In the genomic region with DNA sequence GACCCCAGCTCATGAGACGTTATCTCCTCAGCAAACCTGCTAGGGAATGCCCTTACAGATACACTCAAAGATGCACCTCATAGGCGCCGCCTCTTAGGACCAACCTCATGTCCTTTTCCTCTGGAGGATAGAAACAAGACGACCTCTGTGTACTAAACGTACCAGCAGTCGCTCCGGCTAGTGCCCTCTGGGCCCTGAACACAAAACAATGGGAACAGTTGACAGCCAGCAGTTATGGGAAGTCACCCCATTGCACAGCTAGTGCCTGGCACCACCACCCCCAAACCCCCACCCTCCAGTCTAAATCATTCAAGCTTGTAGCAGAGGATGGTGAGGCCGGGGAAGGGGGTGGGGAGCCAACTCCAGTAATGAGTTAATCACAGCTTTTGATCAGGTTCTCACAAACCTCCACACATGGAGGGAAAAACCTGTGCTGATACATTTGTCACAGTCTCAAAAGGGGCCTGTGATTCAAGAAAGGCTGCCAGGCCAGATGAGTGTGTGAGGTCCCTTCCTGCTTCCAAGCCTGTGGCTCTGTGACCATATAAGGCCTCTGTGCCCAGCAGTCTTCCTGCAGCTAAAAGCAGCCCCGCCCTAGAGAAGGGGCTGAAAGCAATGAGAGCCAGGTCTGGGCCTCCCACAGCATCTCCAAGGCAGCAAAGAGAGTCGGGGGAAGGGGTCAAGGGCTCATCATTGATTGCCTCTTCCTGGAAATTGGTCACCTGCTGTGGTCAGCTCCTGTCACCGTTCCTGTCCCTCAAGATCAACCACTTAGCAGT, we compare ENCODE assay signal across 10 mouse cellular contexts.
DNase-seq lines count a peak whose midpoint lies in the region; ATAC-seq lines count a peak whose summit lies in the region.
"Had no signal": no experiment of that assay in that cellular context is flagged by ENCODE, and none has a peak within 500 bp of the region (broad histone marks: within the 10 kb centered on the region; RNA-seq: fewer than 3 reads in every experiment).

No protein-coding gene starts in this region.

- H3K9ac ChIP-seq in heart, embryonic 14.5 days (ENCODE audit: low read length) = peak overlapping the region; percentile 4; the same call in 1 of the 2 replicates
- no peak overlapping the region for H3K9ac ChIP-seq in midbrain, embryonic 13.5 days (replicated peaks)
- H3K9ac ChIP-seq in kidney, embryonic 16.5 days (replicated peaks; ENCODE audit: low read length) = no peak overlapping the region
- H3K9ac ChIP-seq: liver, embryonic 14.5 days had no signal

- ATAC-seq in frontal cortex, adult (ENCODE audit: low TSS enrichment) = peak; percentile 38
- ATAC-seq in heart, embryonic 14.5 days (ENCODE audit: insufficient number of reproducible peaks, insufficient read depth, low FRiP score, low read depth) = peak; percentile 71; the same call in 1 of the 2 replicates
- ATAC-seq in midbrain, embryonic 13.5 days = peak; percentile 16; the same call in 1 of the 2 replicates
- no peak for ATAC-seq in kidney, embryonic 16.5 days (ENCODE audit: low FRiP score, low TSS enrichment)

- H3K4me2 ChIP-seq in heart, embryonic 14.5 days (ENCODE audit: low read length) = no peak overlapping the region
- no peak overlapping the region for H3K4me2 ChIP-seq in midbrain, embryonic 13.5 days (replicated peaks)
- H3K4me2 ChIP-seq in kidney, embryonic 16.5 days (replicated peaks; ENCODE audit: low read depth, low read length) = no peak overlapping the region

- no peak for DNase-seq in frontal cortex, postnatal 36 days (ENCODE audit: low spot score in 2 of 2)
- DNase-seq in MN1 (ENCODE audit: low spot score) = peak; percentile 67
- no peak for DNase-seq in thymus, postnatal 4 days
- DNase-seq in urinary bladder, adult 18-20 months (ENCODE audit: low spot score in 2 of 2) = no peak

- H3K4me3 ChIP-seq in heart, embryonic 14.5 days (ENCODE audit: control insufficient read depth in 1 of 2, insufficient read depth in 1 of 2, low read depth in 1 of 2, low read length in 2 of 2) = no peak overlapping the region
- H3K4me3 ChIP-seq in midbrain, embryonic 13.5 days (replicated peaks) = no peak overlapping the region
- H3K4me3 ChIP-seq in kidney, embryonic 16.5 days (ENCODE audit: low read length) = no peak overlapping the region

- peaks cover 20 to 26% of the 10 kb centered on the region in 2 experiments for H3K4me1 ChIP-seq in heart, embryonic 14.5 days (ENCODE audit: control insufficient read depth in 2 of 2, insufficient read depth in 2 of 2, low read length in 2 of 2)
- peaks cover 30% of the 10 kb centered on the region for H3K4me1 ChIP-seq in midbrain, embryonic 13.5 days (replicated peaks)
- 0 out of 2 replicates have a peak, but pooled peaks cover 4% of the 10 kb centered on the region for H3K4me1 ChIP-seq in kidney, embryonic 16.5 days (ENCODE audit: insufficient read depth, low read length)

- 52% methylated on average over 11 of the region's 11 CpGs for WGBS in heart, embryonic 14.5 days
- WGBS in midbrain, embryonic 13.5 days = 56% methylated on average over 11 of the region's 11 CpGs
- WGBS in kidney, embryonic 16.5 days = 53% methylated on average over 11 of the region's 11 CpGs

- peak overlapping the region; percentile 64 to 65 for H3K27ac ChIP-seq in heart, embryonic 14.5 days (replicated peaks in 1 of 2; ENCODE audit: control insufficient read depth in 1 of 2, insufficient read depth in 1 of 2, low read depth in 2 of 2, low read length in 2 of 2)
- no peak overlapping the region; the same call in 1 of the 2 replicates for H3K27ac ChIP-seq in midbrain, embryonic 13.5 days
- no peak overlapping the region for H3K27ac ChIP-seq in kidney, embryonic 16.5 days (ENCODE audit: low read length)
- H3K27ac ChIP-seq: liver, embryonic 14.5 days had no signal

- H3K36me3 ChIP-seq in heart, embryonic 14.5 days (ENCODE audit: control insufficient read depth, insufficient read depth, low read length) = no peaks in the 10 kb centered on the region
- peaks cover 6% of the 10 kb centered on the region; the same call in 1 of the 2 replicates for H3K36me3 ChIP-seq in midbrain, embryonic 13.5 days
- H3K36me3 ChIP-seq in kidney, embryonic 16.5 days (ENCODE audit: insufficient read depth, low read length) = no peaks in the 10 kb centered on the region

- H3K27me3 ChIP-seq in heart, embryonic 14.5 days (ENCODE audit: control insufficient read depth, insufficient read depth, low read length) = no peaks in the 10 kb centered on the region
- no peaks in the 10 kb centered on the region for H3K27me3 ChIP-seq in midbrain, embryonic 13.5 days
- H3K27me3 ChIP-seq in kidney, embryonic 16.5 days (ENCODE audit: insufficient read depth, low read length) = no peaks in the 10 kb centered on the region
- H3K27me3 ChIP-seq: CH12.LX had no signal

- no peaks in the 10 kb centered on the region for H3K9me3 ChIP-seq in heart, embryonic 14.5 days (ENCODE audit: control insufficient read depth, low read length)
- no peaks in the 10 kb centered on the region for H3K9me3 ChIP-seq in midbrain, embryonic 13.5 days
- H3K9me3 ChIP-seq in kidney, embryonic 16.5 days (ENCODE audit: low read length) = no peaks in the 10 kb centered on the region

Comparison
In these comparisons a context has a peak if more than half of its experiments do, and no peak if none do; other contexts are left out.
1. H3K27ac ChIP-seq: peak in heart, embryonic 14.5 days (2 of 2); none in midbrain, embryonic 13.5 days (single experiment) and kidney, embryonic 16.5 days (single experiment).